Mouse (Mus musculus) cerebellum, adult 11-12 months (tissue): ENCODE data around the gene Pibf1.

ENCODE experiments used
- DNase-seq: peaks from one replicate; pipeline ENCODE4 v3.0.0; 2022

Gene Pibf1

DNA sequence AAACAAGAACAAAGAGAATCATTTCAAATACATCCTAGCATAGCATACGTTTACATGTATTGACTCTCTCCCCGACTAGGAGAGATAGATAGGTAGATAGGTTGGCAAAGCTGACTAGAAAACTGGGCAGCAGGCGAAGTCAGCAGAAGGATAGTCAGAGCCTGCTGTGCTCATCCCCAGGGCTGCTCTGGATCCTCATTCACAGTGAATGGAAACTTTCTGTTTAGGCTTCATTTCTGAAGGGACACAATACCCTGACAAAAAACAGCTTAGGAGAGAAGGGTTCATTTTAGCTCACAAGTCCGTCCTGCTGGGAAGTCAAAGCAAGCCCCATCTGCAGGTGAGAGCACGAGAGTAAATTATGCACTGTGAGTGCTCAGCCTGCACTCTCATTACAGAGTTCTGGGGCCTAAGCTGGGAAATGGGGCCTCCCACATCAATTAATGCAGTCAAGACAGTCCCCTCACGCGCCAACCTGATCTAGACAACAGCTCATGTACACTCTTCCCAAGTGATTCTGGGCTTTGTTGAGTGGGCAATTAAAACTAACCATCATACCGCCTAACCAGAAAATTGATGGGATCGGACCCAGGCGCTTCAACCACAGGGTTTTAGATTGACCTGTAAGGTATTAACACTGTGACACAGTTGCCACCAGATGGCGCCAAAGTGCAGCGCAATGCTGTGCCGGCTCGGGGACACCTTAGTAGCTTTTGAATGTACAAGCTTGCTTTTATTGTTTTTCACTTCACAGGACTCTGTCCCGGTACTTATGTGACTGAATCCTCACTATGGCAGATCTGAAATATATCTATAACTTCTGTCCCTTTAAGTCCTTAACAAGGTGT is 42.8 kb downstream of the Pibf1 start:
- peak; percentile 64 for DNase-seq

DNA sequence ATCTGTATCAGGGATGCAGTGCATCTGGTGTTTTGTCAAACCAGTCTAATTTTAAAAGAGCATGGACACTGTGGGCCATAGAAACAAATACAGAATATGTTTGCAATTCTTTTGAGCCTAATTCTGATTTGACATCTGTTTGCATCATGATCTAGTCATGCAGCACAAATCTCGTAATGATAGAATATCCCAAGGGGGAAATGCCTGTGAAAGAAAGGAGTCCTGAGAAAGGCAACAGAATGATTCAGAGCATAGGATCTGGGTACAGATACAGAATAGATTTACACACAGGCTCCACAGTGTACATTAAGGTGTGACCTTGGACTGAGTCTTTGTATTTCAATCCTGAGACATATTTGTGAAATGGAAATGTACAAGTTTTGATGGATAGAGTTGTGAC is 47.6 kb downstream of the Pibf1 start:
- no peak for DNase-seq

DNA sequence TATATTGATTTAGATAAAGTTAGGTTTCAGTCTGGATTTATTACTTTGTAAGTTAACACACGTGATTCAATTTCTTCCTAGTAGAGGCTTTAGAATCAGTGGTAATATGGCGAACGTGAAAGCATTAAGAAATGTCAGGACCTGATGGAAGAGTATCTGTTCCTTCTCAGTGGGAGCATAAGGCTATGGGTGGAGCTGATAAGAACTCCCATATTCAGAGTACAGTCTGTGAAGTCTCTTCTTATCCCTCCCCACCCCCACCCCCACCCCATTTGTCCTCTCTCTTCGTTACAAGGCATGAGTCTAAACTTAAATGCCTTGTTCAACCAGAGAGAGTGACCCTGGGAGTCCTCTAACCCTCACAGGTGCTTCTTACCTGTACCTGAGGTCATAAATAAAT is 53.5 kb downstream of the Pibf1 start:
- DNase-seq = no peak

DNA sequence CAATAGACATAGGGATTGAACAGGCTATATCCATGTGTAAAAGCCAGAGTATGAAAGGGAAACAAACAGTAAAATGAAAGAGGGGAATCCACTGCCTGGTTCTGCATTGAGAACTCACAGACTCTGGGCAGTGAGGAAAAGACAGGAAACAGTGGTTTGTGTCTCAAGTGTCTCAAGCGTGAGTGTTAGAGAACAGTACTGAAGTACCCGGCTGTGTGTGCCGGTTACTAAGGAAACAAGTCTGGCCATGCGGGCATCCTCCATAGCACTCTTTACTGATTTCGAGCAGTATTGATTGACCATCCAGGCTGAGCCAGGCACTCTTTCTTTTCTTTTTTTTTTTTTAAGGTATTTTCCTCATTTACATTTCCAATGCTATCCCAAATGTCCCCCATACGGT is 60.7 kb downstream of the Pibf1 start:
- no peak for DNase-seq

DNA sequence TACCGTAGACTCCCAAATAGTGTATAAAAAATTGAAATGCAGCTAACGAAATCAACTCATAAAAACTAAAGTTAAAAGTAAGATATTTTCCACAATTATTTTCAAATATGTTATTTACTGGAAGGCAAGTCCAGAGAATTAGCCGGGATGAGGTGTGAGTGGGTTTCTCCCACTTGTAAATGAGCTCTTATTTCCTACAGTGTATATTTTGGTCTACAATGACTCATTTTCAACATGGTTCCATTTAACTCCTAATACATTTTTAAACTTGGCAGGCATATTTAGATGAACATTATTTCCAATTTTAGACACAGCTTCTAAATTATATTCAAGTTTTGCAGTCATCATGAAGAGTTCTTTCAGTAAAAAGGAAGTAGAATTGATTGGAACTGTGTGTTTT is 63.8 kb downstream of the Pibf1 start:
- no peak for DNase-seq

DNA sequence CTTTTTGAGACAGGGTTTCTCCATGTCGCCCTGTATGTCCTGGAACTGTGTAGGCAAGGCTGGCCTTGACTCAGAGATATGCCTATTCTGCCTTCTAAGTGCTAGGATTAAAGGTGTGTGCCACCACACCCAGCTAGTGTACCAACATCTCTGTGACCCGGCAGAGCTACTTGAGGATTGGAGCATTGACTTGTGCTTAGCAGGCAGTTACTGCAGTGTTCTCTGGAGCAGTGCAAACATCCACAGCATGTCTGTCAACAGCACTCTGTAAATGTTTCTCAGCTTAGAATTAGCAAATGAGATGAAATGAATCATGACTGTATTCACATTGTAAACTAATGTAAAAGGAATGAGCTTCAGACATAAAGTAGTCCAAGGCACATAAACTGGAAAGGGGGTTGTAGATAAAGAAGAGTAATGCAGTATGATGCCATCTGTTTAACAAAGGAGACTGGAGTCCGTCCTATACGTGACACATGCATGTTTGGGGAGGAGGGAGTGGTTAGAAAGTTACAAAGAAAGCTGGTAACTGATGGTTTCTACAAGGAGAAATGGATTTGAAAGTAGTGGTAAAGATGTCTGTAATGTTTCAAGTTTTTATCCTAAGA is 75.0 kb downstream of the Pibf1 start:
- no peak for DNase-seq

DNA sequence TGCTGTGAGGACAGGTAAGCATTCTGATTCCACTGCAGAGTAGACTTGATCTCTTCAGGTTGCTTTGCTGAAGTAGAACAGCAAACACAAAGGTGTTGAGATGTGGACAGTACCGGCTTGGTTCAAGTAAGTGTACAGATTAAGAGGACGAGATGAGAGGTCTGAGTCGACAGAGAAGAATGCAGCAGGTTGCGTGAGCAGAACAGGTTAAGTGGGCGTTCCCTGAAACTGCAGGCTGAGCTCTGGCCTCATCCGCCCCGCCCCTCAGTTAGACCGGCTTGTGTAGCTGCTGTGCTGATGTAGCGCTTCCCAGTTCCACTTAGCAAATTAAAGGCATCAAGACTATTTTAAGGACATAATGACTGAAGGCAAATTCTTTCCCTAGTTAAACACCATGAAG is 77.3 kb downstream of the Pibf1 start:
- DNase-seq = no peak

DNA sequence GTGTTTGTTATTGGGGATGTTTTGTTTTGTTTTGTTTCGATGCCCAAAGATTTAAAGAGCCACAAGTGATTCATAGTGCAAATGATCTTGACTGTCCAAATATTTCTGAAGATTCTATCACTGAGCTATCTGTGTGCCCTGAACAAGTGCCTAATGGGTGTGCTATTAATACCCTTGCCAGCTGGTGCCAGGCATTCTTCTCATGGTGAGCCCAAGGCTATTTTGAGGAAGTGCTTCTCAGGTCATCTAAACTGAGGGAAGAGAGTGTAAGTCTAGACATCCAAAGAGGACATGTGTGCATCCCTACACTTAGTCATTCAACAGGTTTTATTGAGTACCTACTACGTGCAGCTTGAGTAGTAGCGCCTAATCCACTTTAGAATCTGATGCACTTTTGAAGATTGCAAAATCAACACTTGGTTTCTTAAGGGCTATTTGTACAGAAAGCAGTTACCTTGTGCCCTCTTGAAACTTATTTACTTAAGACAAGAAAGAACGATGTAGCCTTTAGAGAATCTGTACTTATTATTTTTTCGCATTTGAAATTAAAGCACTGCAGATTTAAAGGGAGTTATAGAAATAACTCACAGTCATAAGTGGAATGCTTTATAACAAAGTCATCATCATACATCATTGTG is 91.0 kb downstream of the Pibf1 start:
- DNase-seq = no peak

DNA sequence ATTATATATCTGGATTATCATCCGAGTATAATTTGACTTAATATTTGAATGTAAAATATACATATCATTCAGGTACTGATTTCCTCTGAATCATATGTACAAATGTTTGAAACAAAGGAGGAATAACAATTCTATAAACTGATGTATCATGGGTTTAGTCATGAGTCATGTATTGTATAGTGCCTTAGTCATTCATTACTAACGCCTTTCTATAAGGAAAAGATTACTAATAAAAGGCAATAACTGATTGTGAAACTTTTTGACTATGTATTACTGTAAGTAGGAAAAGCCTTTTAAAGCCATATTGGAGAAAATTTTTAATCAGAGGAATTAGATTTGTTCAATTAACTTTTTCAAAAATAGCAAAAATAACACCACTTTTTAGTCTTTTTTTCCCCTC is 106.6 kb downstream of the Pibf1 start:
- no peak for DNase-seq

DNA sequence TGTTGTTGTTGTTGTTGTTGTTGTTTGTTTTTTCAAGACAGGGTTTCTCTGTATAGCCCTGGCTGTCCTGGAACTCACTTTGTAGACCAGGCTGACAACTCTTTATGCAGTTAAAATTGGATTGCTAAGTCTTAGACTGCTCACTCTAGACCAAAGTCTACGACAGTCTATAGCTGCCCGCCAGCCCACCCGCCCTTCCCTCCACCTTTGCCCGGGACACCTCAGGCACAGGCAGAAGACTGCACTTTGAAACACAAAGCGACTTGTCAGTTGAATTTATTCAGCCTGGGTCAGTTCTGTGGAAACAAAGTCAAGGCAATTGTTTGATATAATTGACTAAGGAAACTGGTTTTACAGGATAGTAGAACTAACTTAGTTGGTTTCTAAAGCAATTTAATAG is 107.4 kb downstream of the Pibf1 start:
- no peak for DNase-seq

DNA sequence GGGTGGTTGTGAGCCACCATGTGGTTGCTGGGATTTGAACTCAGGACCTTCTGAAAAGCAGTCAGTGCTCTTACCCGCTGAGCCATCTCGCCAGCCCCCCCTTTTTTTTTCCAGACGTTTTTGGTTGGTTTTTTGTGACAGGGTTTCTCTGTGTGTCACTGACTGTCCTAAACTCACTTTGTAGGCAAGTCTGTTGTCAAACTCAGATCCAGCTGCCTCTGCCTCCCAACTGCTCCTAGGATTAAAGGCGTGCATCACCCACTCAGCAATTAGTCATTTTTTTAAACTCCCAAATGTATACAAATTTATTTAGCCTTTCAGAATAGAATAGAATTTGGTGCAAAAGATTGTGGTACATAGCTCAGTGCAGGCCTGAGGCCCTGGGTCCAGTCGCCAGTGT is 111.2 kb downstream of the Pibf1 start:
- DNase-seq = no peak

DNA sequence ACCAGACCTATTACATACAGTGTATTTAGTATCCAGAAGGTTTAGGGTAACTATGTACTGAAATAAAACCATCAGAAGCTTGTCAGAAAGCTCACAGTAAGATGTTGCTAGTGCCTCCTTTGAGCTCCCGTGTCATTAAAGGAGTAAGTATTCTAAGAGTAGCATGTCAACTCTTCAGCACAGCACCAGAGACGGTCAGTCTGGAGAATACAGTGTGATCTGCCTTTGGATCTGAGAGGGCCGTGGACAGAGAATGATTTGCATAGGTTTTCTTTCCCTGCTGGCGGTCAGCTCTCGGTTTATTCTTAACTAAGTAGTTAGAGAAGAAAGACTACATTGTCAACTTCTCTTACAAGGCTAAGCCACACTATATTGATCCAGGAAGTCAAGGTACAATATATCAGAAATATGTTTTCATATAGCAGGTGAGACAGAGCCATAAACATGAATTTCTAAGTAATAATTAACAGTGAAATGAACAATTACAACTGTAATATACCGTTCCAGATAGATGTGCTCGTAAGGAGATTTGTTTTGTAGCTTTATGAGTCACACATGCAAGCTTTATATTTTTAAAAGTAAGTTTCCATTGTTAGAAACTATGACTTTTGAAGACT is 119.3 kb downstream of the Pibf1 start:
- DNase-seq = no peak

DNA sequence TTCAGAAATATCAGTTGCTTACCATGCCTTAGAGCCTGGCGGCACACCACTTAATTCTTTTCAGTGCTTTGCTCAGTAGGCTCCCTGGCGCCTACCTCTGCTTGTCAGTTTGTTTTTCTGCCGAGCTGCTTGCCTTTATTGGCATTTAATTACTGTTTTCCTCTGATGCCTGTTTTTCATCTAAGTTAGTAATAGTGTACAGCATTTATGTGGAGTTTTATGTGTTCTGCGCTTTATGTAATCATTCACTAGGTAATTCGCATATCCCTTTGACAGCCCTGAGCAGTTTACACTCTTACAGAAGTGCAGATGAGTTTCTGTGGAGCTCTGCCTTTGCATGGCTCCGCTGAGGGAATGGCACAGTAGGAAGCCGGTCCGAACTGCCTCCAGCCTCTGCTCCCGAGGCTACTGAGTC is 120.5 kb downstream of the Pibf1 start:
- no peak for DNase-seq

DNA sequence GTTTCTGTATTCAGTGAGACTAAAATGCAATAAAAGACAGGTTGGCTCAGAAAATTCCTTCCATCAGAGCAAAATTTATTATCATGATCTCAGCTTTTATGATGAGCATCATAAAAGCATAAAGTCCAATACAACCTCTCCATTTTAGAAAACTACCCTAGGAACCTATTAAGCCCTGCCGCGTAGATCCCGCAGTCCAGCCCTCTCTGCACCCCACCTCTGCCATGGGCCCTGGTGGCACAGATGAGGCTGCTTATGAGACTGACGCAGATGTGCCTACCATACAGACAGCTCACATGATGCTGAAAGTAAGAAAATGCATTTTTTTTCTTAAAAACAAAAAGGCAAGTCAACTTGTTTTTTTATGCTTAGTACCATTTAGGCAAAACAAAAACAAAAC is 126.7 kb downstream of the Pibf1 start:
- DNase-seq = no peak

DNA sequence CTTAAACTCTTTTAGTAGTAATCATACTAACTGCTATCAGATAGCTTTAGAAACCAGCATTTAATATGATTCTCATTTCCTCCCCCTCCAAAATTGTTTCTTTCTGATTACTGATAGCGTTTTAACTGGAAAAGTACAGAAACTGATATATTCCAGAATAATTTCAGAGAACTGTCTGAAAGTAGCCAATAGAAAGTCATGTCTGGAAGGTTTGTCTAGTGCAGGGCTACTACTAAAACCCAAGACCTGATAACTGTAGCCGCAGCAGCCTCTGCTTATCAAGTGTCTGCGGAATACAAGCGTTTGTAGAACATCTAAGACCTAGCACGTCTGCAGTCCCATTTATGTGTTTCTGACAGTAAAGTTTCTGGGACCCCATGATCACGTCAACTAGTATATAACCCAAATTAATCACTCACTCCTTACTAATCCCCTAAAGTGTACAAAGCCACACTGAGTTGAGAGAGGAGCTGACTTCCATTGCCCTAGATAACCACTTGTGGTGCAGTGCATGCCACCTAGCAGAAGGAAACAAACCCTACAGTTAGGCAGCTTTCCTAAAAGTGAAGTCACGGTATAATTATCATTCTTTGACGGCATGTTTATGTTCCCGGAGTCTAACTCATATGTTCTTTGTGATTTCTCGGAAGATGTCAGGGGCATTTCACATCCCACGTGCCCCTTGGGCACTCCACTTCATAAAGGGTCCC is 130.0 kb downstream of the Pibf1 start:
- DNase-seq = no peak

DNA sequence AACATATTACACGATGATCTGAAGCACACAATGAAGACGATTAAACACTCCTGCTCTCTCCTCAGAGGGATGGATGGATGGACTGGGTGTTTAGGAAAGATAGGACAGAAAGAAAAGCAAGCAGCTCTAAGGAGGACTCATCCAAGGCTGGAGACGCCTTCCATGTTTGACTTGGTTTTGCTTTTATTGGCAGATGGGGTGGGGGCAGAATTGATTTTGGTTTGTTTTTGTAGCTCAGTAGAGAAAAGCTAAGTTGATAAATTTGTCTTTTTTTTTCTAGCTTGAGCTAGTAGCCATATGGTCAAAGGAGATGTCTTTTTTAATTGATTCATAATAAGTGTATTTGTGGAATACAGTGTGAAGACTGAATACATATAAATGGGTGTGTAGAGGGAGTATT is 133.8 kb downstream of the Pibf1 start:
- DNase-seq = no peak

DNA sequence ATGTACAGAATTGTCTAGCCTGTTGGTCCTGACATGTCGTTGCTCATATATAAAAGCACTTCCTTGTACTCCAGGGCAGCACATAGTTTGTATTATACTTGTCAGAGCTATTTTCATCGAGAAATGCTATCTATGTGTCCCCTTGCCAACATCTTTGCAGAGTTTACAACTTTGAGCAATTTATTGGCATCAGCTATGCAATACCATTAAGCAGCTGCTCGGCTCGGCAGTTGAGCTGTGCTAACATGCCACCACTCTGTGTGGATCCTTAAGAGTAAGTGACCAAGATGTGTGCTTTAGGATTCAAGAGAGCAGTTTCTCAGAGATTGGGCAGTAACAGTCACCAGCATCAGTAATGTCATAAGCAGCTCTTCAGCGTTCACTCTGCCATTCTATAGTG is 137.9 kb downstream of the Pibf1 start:
- DNase-seq = no peak

DNA sequence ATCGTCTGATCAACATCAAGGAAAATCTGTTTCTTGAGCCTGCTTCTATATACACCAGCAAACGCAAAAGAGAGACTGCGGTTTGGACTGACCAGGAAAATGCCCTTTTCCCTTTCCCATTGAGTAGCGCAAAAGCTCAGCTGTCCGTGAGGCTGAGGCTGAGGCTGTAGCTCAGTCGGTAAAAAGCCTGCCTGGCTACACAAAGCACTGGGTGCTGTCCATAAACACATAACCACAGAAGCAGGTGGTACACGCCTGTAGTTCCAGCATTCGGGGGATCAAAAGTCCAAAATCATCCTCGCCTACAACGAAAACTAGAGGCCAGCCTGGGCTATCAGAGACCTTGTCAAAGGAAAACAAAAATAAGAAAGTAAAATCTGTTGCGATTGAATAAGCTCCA is 141.3 kb downstream of the Pibf1 start:
- DNase-seq = no peak

DNA sequence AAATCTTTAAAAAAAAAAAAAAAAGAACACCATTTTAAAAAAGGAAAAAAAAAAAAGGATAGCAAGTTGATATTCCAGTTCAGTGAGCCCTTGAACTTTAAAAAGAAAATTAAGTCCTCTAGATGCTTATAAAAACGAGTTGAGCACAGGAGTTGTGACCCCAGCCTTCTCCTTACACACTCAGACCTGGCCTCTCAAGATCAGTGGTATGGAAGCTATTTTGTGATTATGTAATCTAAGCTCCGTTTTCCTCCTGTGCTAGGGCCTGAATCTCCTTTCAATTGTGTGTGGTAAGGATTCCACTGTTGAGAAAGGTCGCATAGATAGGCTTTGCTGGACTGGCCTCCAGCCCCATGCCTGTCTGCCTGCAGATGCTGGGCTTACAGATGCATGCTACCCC is 145.3 kb downstream of the Pibf1 start:
- DNase-seq = no peak

DNA sequence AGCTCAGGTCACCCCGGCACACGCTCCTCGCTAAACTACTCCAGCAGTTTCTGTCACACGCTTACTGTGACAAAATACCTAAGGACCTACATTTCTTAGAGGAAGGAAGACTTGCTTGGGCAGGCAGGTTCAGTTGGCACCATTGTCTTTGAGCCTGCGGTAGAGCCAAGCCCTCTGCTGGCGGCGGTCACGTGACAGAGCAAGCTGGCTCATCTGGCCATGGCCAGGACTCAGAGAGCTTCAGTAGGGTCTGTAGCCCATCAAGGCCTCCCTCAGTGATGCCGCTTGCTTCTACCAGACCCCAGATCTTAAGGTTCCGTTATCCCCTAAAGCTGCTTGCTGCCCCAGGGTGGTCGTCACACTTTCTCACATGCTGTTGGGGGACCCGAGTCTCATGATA is 162.8 kb downstream of the Pibf1 start:
- DNase-seq = no peak

DNA sequence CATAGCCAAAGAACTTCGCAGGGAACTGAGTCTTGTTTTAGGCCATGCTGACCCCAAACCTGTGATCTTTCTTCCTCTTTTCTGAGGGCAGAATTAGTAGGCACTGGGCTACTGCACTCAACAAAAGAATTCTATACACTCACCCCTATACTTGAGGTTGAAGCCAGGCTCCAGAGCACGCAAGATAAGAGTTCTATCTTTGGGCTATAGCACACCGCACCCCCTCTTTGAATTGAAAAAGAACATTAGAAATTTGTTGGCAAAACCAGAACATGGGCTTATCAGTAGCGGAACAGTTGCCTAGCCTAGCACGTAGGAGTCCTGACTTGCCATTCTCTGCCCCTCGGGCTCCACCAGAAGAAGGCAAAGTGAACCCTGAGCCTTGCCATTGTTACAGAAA is 164.6 kb downstream of the Pibf1 start:
- DNase-seq = no peak

DNA sequence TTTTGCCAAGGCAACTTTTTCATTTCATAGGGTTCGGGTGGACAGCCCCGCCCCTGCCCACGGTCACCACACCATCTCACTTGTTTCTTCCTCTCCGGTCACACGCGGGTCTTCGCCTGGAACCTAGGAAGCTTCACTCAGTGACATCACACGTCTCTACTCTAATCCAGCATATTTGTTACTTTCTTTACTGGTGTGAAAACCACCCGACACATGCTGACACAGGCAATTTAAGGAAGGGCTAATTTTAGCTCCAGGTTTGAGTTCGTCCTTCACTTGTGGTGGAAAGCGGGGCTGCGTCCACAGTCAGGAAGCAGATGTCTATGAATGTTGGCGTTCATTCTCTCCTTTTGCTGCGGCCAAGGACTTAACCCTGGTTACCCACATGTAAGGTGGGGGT is 166.6 kb downstream of the Pibf1 start:
- DNase-seq = no peak

DNA sequence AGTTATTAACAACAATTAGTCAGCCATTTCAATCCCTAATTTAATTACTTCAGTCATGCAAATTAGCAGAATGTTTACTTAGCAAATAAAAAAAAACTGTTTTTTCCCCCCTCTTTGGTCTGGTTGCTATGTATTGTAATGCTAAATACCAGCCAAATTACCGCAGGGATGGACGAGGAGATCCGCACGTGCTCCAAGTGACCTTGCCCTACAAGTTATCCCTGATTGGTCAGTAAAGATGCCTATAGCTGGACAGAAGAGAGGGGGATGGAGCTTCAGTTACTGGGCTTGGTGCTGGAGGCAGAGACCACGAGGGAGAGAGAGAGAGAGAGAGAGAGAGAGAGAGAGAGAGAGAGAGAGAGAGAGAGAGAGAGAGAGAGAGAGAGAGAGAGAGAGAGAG is 167.5 kb downstream of the Pibf1 start:
- no peak for DNase-seq
